Mouse (Mus musculus): ENCODE measurements around the gene Crebl2. TPM values are rescaled to one million over a fixed set of nuclear protein-coding genes. Genes with fewer than 3 reads are reported as not detected.

The Crebl2 gene
- total RNA-seq (2015; ENCODE audit: low replicate concordance) (5.8 and 6.7 TPM in 2 replicates), total RNA-seq (2017; ENCODE audit: low replicate concordance) (10.5 and 13.7 TPM in 2 replicates)

DNA sequence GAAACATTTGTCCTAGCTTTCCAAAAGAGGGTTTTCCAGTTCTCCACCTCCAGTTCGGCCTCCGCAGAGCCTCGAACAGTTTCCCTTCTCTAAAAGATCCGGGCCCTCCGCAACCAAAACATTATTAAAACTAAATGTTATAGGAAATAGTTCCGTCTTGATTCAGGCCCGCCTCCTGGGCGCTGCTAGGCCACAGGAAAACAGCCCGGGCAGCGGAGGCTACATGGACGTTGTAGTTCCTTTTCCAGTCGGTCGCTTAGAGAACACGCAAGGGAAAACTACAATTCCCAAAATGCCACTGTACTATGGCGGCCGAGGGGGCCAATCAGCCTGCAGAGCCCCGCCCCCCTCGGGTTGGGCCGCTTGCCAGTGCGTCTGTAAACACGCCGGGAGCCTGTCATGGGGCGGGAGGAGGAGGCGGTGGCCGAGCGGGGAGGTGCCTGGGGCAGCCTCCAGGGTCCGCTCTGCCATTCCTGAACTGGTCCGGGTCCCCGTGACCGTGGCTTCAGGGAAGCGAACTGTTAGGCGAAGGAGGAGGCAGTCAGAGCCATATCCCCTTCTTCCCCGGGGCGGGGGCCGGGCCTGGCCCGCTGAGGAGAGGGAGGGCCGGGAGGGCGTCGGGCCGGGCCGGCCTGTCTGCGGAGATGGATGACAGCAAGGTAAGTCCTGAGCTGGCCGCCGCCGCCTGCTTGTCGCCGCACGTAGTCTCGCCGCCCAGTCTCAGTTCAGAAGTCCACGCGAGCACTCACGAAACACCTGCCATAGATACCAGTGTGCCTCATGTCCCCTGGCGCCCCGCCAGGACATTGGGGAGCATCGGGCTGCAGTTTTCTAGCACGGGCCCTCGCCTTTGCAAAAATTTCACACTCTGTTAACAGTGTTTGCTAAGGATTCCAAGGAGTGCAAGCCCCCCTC is at the start of gene Crebl2:
Crebl2 (plus strand) TSS at position 369 of the 915 bp plus-strand sequence.
- peak; percentile 84 for ATAC-seq (replicated peaks; ENCODE audit: low FRiP score, poor library complexity, severe bottlenecking)

DNA sequence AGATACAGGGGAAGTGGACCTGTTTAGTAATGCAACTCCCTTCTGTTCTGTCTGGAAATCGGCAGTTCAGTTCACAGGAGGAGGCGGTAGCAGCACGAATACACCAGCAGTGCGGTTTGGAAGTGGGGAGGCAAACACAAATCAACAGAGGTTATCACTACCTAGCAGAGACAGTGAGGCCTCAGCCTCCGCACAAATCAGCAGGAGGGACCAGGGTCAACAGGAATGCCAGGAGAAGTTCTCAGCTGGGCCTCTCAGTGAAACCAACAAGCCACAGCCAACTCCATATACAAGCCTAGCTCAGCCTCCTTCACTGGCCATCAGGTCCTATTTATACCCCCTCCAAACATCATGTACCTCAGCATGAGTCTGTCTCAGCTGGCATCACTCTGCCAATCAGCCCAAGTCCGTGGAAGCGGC is 48.5 kb upstream of the Crebl2 start:
- ATAC-seq (replicated peaks; ENCODE audit: low FRiP score, poor library complexity, severe bottlenecking), result no peak; the same call in 1 of the 2 replicates

DNA sequence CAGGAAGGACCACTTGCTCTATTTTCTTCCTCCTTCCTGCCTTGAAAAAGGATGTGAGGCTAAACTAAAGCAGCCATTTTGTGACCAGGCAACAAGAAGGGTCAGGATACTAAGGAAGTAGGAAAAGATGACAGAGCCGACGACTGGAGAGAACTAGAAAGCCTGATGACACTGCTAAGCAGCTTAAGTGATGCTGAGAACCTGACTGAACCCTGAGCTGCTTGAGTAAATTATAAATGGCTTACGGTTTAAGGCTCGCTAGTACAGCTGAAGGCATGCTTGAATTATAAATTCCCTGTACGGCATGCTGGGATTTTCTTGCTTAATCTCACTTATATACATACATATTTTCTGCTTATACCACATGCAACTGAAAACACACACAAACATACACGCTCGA is 47.1 kb upstream of the Crebl2 start:
- ATAC-seq (replicated peaks; ENCODE audit: low FRiP score, poor library complexity, severe bottlenecking), result no peak

DNA sequence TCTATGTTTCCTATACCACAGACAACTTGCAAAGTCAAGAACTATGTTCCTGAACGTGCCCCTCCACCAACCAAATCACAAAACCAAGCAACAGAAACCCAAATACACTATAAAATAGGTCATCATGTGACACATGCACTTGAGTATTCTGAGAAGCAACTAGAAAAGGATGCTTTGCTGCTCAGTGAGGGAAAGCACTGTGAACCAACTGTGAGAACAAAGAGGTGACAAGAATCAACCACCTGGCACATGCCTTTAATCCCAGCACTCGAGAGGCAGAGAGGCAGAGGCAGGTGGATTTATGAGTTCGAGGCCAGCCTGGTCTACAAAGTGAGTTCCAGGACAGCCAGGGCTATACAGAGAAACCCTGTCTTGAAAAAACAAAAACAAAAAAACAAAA is 43.5 kb upstream of the Crebl2 start:
- no peak for ATAC-seq (replicated peaks; ENCODE audit: low FRiP score, poor library complexity, severe bottlenecking)

DNA sequence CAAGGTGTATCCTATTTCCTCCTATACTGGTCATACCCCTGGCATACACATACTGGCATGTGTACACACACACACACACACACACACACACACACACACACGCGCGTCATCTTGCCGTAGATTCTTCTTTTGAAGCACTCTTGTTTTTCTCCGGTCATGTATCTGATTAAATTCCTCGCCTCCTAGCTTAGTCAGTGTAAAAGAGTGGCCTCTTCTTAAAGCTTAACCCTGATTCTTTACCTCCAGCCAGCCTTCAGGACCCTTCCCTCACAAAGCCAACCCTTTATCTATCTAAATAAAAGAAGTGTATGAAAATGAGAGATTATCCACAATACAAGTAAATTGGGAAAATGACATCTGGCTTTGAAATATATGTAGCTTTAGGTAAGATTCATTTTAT is 40.9 kb upstream of the Crebl2 start:
- ATAC-seq (replicated peaks; ENCODE audit: low FRiP score, poor library complexity, severe bottlenecking), result no peak

DNA sequence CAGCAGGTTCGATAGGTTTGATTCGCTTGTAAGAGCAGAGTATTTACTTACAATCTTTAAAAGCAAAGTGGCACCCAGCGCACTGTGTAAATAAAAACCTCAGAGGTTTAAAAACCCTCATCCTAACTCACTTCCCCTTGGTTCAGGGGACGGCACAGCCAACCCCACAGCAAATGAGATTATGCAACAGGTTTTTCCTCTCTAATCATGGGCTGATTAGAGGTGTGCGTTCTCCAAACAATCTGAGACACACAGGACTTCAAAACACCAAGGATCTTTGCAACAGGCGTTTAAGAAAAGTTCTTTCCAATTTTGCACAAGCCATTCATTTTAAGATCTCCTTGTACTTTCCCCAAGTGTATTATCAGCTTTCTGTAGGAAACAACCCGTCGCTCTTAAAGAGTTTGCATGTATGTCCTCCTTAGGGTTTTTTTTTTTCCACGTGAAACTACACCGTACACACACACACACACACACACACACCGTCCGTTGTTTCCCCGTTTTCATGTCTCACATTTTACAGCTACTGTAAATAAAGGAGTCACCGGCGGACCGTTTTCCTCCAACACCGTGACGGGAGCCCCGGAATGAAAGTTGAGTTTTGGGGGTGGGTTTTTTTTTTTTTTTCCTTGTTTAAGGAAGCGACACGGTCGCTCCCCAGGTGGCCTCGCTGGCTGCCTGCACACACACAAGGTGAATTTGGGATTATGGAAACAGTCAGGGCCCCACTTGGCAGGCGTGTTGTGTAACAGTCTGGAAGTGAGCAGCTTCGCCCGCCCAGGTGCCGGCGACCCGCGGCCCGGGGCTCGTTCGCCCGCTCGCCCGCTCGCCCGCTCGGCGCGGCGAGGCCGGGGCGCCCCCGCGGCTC is 38.5 kb upstream of the Crebl2 start:
- no peak for ATAC-seq (replicated peaks; ENCODE audit: low FRiP score, poor library complexity, severe bottlenecking)

DNA sequence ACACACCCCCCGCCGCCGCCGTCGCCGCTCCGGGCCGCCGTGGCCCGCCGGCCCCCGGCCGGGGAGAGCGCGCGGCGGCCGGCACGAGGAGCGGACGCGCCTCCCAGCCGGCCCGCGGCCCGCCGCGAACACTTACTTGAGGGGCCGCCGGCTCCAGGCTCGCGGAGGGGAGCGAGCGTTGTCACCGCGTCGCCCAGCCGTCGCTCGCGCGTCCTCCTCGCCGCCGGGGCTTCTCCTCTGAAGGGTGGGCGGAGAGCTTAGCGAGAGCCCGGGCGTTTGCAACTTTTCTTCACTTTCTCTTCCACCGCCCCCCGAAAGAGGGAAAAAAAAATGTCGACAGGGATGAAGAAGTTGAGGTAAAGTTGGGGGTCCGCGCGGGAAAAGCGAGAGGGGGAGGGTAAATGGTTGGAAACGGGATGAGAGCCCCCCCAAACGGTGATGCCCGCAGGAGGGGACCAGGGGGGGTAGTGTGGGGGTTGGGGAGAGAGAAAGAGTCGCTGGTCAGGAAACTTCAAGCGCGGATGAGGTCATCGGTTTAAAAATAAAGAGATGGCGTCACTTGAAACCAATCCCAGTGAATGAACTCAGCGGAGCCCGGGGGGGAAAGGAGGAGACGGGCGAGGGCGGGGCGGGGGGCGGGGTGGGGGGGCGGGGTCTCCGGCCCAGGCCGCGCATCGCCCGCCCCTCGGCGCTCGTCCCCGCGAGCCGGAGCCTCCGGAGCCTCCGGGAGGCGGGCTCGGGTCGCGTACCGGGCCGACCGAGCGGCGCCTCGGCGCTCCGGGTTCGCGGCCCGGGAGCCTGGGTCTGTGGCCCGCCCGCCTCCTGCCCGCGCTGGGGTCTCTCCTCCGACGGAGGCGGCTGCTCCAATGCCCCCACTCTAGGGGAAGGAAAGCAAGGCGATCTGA is 37.6 kb upstream of the Crebl2 start, which contains the start of gene Dusp16:
Dusp16 (minus strand) TSS at position 485 of the 905 bp plus-strand sequence.
- peak; percentile 73 for ATAC-seq (replicated peaks; ENCODE audit: low FRiP score, poor library complexity, severe bottlenecking)

DNA sequence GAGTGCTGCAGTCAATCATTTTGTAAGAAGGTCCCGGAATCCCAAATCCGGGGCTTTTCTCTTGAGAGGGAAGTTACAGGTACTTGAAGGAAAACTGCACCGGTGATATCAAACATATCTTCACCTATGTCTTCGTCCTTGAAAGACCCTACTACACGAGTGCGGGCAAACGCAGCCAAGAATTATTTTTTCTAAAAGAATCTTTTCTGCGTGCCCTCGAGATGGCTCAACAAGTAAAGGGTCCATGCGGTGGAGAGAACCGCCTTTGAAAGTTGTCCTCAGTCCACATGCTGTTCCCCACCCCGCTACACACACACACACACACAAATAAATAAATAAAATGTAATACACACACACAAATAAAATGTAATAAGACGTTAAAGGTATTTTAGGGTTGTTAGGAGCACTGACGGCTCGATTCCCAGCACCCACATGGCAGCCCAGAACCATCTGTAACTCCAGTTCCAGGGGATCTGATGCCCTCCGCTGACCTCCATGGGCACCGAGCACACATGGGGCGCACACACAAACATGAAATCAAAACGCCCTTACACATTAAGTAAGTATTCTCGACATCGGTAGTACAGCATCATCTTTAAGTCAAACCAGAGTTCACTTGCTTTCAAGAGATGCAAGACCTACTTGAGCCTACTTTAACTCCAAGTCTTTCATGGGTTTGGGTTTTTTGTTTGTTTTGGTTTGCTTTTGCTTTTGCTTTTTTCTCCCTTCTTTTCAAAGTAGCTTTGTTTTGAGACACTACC is 36.7 kb upstream of the Crebl2 start:
- no peak for ATAC-seq (replicated peaks; ENCODE audit: low FRiP score, poor library complexity, severe bottlenecking)

DNA sequence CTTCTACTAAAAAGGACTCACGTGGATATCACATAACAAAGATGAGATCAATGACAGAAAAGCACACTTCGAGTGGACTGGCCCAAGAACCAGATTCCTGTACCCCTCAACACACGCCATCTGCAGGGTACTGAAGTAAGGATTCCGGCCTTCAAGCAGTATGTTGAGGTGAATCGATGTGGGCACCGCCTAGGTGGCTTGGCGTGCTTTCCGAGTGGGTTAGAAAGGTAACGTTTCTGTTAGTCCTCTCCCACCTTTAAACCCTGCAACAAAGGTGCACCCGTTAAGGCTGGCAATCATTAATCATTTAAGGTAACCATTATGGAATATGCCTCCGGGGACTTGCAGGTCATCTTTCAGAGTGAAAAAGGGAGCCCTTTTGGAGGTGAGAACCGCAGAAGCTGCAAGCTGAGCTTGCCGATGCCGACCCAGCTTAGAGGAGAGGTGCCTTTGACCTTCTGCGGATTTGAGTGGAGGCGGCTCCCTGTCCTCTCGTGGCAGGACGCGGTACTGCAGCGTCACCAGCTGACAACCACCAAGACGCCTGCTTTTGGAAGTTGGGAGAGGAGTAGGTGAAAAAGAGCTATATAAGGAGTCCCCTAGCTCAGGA is 35.9 kb upstream of the Crebl2 start:
- ATAC-seq (replicated peaks; ENCODE audit: low FRiP score, poor library complexity, severe bottlenecking), result peak; percentile 87

DNA sequence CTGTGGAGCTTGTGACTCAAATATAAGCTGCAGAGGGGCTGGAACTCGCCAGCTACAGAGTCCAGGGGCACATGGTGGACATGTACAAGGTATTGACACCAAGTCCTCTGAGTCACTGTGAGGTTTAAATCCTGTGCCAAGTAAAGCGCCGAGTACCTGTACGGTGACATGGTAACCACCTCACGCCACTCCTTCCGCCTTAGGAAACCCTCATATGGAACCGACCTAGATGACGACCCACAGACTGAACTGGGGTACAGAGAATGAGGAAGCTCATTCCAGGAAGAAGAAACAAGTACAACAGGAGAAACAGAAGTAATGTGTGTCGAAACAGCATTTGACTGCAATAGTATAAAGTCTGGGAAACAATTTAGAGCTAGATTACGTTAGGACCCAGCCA is 33.7 kb upstream of the Crebl2 start:
- no peak for ATAC-seq (replicated peaks; ENCODE audit: low FRiP score, poor library complexity, severe bottlenecking)

DNA sequence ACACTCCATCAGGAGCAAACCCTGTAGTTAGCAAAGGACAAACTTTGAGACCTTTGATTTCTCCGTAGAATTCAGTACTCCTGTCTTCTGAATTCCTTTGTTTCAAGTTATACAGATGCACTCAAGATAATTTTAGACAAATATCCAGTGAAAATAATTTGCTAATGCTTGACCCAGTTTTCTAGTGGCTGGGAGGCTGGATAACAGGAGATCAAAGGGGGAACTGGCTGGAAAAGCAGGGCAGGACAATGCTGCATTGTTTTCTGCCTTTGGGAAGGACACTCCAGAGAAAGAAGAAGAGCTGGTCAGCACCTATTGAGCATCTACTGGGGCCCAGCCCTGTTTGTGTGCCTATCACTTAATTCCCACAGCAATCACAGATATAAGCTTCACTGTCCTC is 28.5 kb upstream of the Crebl2 start:
- no peak for ATAC-seq (replicated peaks; ENCODE audit: low FRiP score, poor library complexity, severe bottlenecking)

DNA sequence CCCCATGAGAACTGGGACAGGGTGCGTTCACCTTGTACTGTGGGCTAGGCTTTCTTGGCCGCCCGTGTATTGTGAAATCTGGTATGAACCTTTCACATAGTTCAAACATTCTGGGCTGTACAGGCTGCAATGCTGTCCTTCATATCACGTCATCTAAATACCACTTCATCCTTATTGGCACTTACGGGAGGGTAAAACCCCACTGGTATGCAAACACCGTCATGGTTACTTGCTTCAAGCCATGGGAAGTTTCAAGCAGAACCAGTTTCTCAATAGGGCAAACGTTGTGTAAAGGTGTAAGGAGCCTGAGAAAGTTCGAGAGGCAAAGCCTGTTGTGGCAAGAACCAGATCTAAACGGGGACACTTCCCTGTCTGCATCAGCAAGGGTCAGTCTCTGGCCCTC is 27.3 kb upstream of the Crebl2 start:
- no peak for ATAC-seq (replicated peaks; ENCODE audit: low FRiP score, poor library complexity, severe bottlenecking)

DNA sequence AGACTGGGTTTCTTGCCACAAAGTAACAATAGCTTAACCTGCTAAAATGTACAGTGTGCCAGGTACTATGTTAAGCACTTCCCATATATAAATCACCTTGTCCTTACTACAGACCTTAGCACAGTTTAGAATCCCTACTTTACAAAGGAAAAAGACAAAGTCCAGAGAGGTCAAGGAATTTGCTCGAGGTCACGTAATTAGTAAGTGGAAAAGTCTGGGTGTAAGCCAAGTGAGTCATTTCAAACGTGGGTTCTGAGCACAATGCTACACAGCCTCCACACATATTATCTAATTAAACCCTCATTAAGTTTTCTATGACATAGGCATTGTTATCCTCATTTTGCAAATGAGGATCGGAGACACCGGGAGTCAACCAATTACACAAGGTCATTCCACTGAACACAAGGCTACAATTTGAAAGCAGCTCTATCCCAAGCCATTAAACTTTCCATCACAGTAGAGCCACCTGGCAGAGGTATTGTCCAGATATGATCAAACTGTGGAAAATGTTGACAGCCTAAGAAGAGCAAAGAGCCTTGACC is 25.1 kb upstream of the Crebl2 start:
- no peak for ATAC-seq (replicated peaks; ENCODE audit: low FRiP score, poor library complexity, severe bottlenecking)

DNA sequence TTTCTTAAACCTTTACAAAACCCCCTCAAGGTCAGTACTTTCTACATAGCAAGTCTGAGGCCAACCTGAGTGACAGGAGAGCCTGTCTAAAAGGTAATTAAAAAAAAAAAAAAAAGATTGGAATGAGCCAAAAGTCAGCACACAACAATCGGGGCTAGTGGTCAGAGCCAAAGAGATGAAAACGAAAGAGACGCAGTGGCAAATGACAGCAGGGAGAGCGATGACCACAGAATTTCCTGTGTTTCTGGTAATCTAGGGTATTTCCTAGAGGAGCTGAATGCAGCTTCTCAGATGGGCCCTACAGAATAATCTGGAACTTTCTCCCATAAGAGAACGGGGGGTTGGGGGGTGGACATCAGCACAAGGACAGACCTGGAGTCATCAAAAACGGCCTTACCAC is 23.8 kb upstream of the Crebl2 start:
- ATAC-seq (replicated peaks; ENCODE audit: low FRiP score, poor library complexity, severe bottlenecking), result no peak

DNA sequence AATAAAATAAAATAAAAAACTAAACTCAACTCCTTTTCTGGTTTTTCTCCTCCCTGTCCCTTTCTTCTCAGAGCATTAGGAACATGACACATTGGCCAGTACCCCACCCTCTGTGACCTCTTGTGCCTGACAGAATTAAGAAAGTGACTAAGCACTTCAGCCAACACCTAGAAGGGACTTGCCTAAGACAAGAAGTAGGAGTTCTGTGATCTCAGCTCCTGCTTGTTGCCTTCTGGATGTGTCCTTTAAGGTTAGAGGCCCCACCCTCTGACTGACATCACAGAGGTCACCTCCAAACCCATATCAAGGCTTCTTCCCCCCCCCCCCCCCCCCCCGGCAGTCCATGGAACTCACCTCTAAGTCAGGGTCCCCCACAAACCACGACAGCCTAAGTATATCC is 22.9 kb upstream of the Crebl2 start:
- no peak for ATAC-seq (replicated peaks; ENCODE audit: low FRiP score, poor library complexity, severe bottlenecking)

DNA sequence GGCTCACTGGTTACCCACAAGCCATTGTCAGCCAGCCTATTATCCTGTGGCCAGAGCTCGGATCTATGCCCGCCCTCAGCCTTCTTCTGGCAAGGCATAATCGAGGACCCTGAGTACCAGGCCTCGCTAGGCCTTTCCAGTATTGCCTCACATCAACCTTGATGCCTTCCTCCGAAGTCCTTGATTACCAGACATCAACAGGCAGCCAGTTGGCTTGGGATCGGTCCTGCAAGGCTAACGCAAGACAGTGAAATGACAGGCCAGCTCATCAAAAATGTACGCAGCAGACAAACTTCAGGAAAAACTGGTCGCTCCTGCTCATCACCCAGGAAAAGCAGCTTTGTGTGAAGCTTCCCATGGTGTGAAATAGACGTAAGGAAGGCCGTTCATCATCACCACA is 22.2 kb upstream of the Crebl2 start:
- ATAC-seq (replicated peaks; ENCODE audit: low FRiP score, poor library complexity, severe bottlenecking), result no peak

DNA sequence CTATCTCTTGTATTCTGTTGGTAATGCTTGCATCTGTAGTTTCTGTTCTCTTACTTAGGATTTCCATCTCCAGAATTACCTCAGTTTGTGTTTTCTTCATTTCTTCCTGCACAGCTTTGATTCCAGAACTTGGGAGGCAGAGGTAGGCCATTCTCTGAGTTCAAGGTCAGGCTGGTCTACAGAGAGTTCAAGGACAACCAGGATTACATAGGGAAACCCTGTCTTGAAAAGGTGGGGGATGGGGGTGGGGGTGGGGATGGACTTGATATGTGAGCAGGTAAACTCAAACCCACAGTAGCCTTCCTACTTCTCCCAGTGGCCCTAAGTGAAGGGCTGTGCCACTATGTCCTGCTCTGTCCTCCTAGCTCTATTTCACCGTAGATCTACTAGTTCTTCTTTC is 16.9 kb upstream of the Crebl2 start:
- no peak for ATAC-seq (replicated peaks; ENCODE audit: low FRiP score, poor library complexity, severe bottlenecking)
